Mouse (Mus musculus) frontal cortex, adult 2 months (tissue): ENCODE data around the gene Nxph1. TPM values are rescaled to one million over a fixed set of nuclear protein-coding genes. Genes with fewer than 3 reads are reported as not detected.

Experiments
- DNase-seq, 2 experiments: peaks; one replicate each; pipeline ENCODE4 v3.0.0; 2022; ENCODE audit warnings: low spot score in 1 of 2; ENCODE audit errors: extremely low spot score in 1 of 2
- polyA plus RNA-seq: library from polyadenylated mRNA; depleted of rRNA; stranded (reverse); fragments of >200 nt; gene quantifications from 2 replicates; pipeline ENCODE4 v1.2.3, GENCODE M21; 2012; rRNA removed

Gene Nxph1
- 45.4 and 45.9 TPM in 2 replicates for polyA plus RNA-seq

GRCm38 (mm10) chr6:8948131-8948470 is at the start of gene Nxph1:
Gene Nxph1 (plus strand): TSS chr6:8948431.
- no peak for DNase-seq

- DNase-seq: peak; percentile 67 to 73
Measured at GRCm38 (mm10) chr6:8900021-8900728, 48.1 kb upstream of the Nxph1 start.

GRCm38 (mm10) chr6:8900729-8901122 is 47.5 kb upstream of the Nxph1 start:
- no peak for DNase-seq

GRCm38 (mm10) chr6:8907917-8908316 is 40.3 kb upstream of the Nxph1 start:
- DNase-seq: no peak

GRCm38 (mm10) chr6:8913404-8913803 is 34.8 kb upstream of the Nxph1 start:
- no peak for DNase-seq

- DNase-seq: no peak
Measured at GRCm38 (mm10) chr6:8914682-8915081, 33.5 kb upstream of the Nxph1 start.

GRCm38 (mm10) chr6:8924481-8924880 is 23.8 kb upstream of the Nxph1 start:
- DNase-seq: no peak

- no peak for DNase-seq
Measured at GRCm38 (mm10) chr6:8935241-8935640, 13.0 kb upstream of the Nxph1 start.

- peak; percentile 48 to 94 for DNase-seq
Measured at GRCm38 (mm10) chr6:8935705-8936104, 12.5 kb upstream of the Nxph1 start.

- DNase-seq: no peak
Measured at GRCm38 (mm10) chr6:8936168-8936567, 12.1 kb upstream of the Nxph1 start.

- no peak for DNase-seq
Measured at GRCm38 (mm10) chr6:8948471-8949411, 510 bp downstream of the Nxph1 start.

GRCm38 (mm10) chr6:8949665-8950201 is 1.5 kb downstream of the Nxph1 start:
- no peak for DNase-seq

GRCm38 (mm10) chr6:8950611-8951325 is 2.5 kb downstream of the Nxph1 start:
- no peak for DNase-seq

GRCm38 (mm10) chr6:8951326-8951695 is 3.1 kb downstream of the Nxph1 start:
- DNase-seq: peak; percentile 47 to 83

GRCm38 (mm10) chr6:8951884-8952590 is 3.8 kb downstream of the Nxph1 start:
- DNase-seq: no peak

- no peak for DNase-seq
Measured at GRCm38 (mm10) chr6:8955817-8956529, 7.7 kb downstream of the Nxph1 start.

GRCm38 (mm10) chr6:8956743-8957528 is 8.7 kb downstream of the Nxph1 start:
- DNase-seq: no peak

GRCm38 (mm10) chr6:8957529-8957887 is 9.3 kb downstream of the Nxph1 start:
- DNase-seq: no peak
